Mouse (Mus musculus) forebrain, embryonic 13.5 days (tissue): ENCODE data around the gene Ank2. TPM values are rescaled to one million over a fixed set of nuclear protein-coding genes. Genes with fewer than 3 reads are reported as not detected.
A peak's percentile ranks its signal among the peaks of the same experiment; 100 is the strongest.

ENCODE experiments used
- ATAC-seq: fragments of 200-750 bp; cut with Nextera tagmentation; 2 replicates; pipeline ENCODE4 v1.8.0; 2017
- H3K27ac ChIP-seq: fragments of 300-500 bp; sonication (generic); 2 replicates; pipeline ENCODE4 v1.5.1; 2015; ENCODE audit warnings: inconsistent platforms, mild to moderate bottlenecking, moderate library complexity
- H3K27me3 ChIP-seq: fragments of 300-500 bp; sonication (generic); 2 replicates; pipeline ENCODE4 v1.6.1; 2015; ENCODE audit warnings: mild to moderate bottlenecking, inconsistent platforms
- H3K36me3 ChIP-seq: fragments of 300-500 bp; sonication (generic); 2 replicates; pipeline ENCODE4 v1.6.1; 2015; ENCODE audit warnings: mild to moderate bottlenecking, inconsistent platforms; ENCODE audit not compliant: poor library complexity, severe bottlenecking
- H3K4me1 ChIP-seq: fragments of 300-500 bp; sonication (generic); 2 replicates; pipeline ENCODE4 v1.6.1; 2015; ENCODE audit warnings: inconsistent platforms
- H3K4me2 ChIP-seq: fragments of 300-500 bp; sonication (generic); 2 replicates; pipeline ENCODE4 v1.6.1; 2015; ENCODE audit warnings: inconsistent platforms, mild to moderate bottlenecking, moderate library complexity
- H3K4me3 ChIP-seq: fragments of 300-500 bp; sonication (generic); 2 replicates; pipeline ENCODE4 v1.5.1; 2015; ENCODE audit warnings: mild to moderate bottlenecking, inconsistent platforms
- H3K9ac ChIP-seq: fragments of 300-500 bp; sonication (generic); 2 replicates; pipeline ENCODE4 v1.6.1; 2015; ENCODE audit warnings: mild to moderate bottlenecking, inconsistent platforms
- H3K9me3 ChIP-seq: fragments of 300-500 bp; sonication (generic); replicated peaks from 2 replicates; pipeline ENCODE4 v1.6.1; 2016; ENCODE audit warnings: inconsistent platforms
- WGBS: fragments of 180-500 bp; shearing (Covaris S2); methylation state at CpG from one replicate; pipeline ENCODE4 v1.1.7; 2015; 5-methylcytosine and 5-hydroxymethylcytosine counted together
- polyA plus RNA-seq: library from polyadenylated mRNA; unstranded; fragments of >200 nt; fragmentation: Nextera tagmentation; extraction: Ambion mirVana; gene quantifications from 2 replicates; pipeline ENCODE4 v1.2.1, GENCODE M21; 2015

Ank2 gene
- polyA plus RNA-seq, 1 experiment from 2014 or later: 125 TPM

GRCm38 (mm10) chr3:127474115-127474514 lies 25.0 kb downstream of the Ank2 start:
- Histone ChIP-seq H3K4me1 (no peaks in the 10 kb centered on the region), H3K4me2 (no peak overlapping the region), H3K27ac (no peak overlapping the region), H3K9me3 (no peaks in the 10 kb centered on the region), H3K4me3 (no peak overlapping the region), H3K27me3 (no peaks in the 10 kb centered on the region), H3K36me3 (no peaks in the 10 kb centered on the region), H3K9ac (no peak overlapping the region)
- 80% methylated on average over 6 of the region's 6 CpGs for WGBS
- ATAC-seq: no peak

GRCm38 (mm10) chr3:127469164-127469752 lies 29.9 kb downstream of the Ank2 start:
- Histone ChIP-seq H3K27me3 (no peaks in the 10 kb centered on the region), H3K9me3 (no peaks in the 10 kb centered on the region)
- 71% methylated on average over 4 of the region's 4 CpGs for WGBS

GRCm38 (mm10) chr3:127468569-127468968 lies 30.6 kb downstream of the Ank2 start:
- H3K27ac ChIP-seq: no peak overlapping the region
- H3K9me3 ChIP-seq: no peaks in the 10 kb centered on the region
- H3K4me3 ChIP-seq: no peak overlapping the region
- peaks cover 7% of the 10 kb centered on the region for H3K4me1 ChIP-seq
- WGBS: 94% methylated on average over 8 of the region's 8 CpGs
- H3K4me2 ChIP-seq: no peak overlapping the region
- no peak for ATAC-seq
- H3K9ac ChIP-seq: no peak overlapping the region
- H3K36me3 ChIP-seq: no peaks in the 10 kb centered on the region
- H3K27me3 ChIP-seq: no peaks in the 10 kb centered on the region

More at GRCm38 (mm10) chr3:127469164-127469752, 29.9 kb downstream of the Ank2 start:
- no peaks in the 10 kb centered on the region for H3K36me3 ChIP-seq
- H3K4me1 ChIP-seq: no peaks in the 10 kb centered on the region
- no peak overlapping the region for H3K27ac ChIP-seq
- no peak overlapping the region for H3K4me3 ChIP-seq
- H3K9ac ChIP-seq: no peak overlapping the region
- no peak for ATAC-seq
- H3K4me2 ChIP-seq: no peak overlapping the region

GRCm38 (mm10) chr3:127463816-127464480 lies 35.2 kb downstream of the Ank2 start:
- peak overlapping the region; percentile 21 for H3K4me2 ChIP-seq
- H3K27ac ChIP-seq: peak overlapping the region; percentile 26
- WGBS: 5% methylated on average over 14 of the region's 14 CpGs
- H3K4me3 ChIP-seq: no peak overlapping the region
- H3K27me3 ChIP-seq: peaks cover 8% of the 10 kb centered on the region; the same call in 1 of the 2 replicates
- no peaks in the 10 kb centered on the region for H3K9me3 ChIP-seq
- no peaks in the 10 kb centered on the region for H3K36me3 ChIP-seq
- H3K9ac ChIP-seq: no peak overlapping the region
- peak; percentile 84 for ATAC-seq
- H3K4me1 ChIP-seq: peaks cover 24% of the 10 kb centered on the region

- H3K9me3 ChIP-seq: no peaks in the 10 kb centered on the region
- H3K27me3 ChIP-seq: peaks cover 8% of the 10 kb centered on the region; the same call in 1 of the 2 replicates
- peak overlapping the region; percentile 26; the same call in 1 of the 2 replicates for H3K27ac ChIP-seq
- ATAC-seq: 0 out of 2 replicates have a peak, but pooled peaks have one; percentile 19
- no peak overlapping the region for H3K9ac ChIP-seq
- H3K4me2 ChIP-seq: peak overlapping the region; percentile 21; the same call in 1 of the 2 replicates
- no peaks in the 10 kb centered on the region for H3K36me3 ChIP-seq
- H3K4me1 ChIP-seq: peaks cover 24% of the 10 kb centered on the region
- 10% methylated on average over 9 of the region's 9 CpGs for WGBS
- H3K4me3 ChIP-seq: no peak overlapping the region
Observed at GRCm38 (mm10) chr3:127463165-127463564, 36.0 kb downstream of the Ank2 start.

- H3K27ac ChIP-seq: no peak overlapping the region
- no peak for ATAC-seq
Observed at GRCm38 (mm10) chr3:127462413-127462812, 36.7 kb downstream of the Ank2 start.

GRCm38 (mm10) chr3:127460891-127461437 lies 38.2 kb downstream of the Ank2 start:
- 62% methylated on average over 11 of the region's 11 CpGs for WGBS
- Histone ChIP-seq H3K27me3 (peaks cover 8% of the 10 kb centered on the region; the same call in 1 of the 2 replicates), H3K27ac (no peak overlapping the region), H3K36me3 (no peaks in the 10 kb centered on the region), H3K4me2 (no peak overlapping the region), H3K9me3 (no peaks in the 10 kb centered on the region), H3K4me3 (no peak overlapping the region), H3K4me1 (peaks cover 24% of the 10 kb centered on the region), H3K9ac (no peak overlapping the region)
- ATAC-seq: no peak

More at GRCm38 (mm10) chr3:127462413-127462812, 36.7 kb downstream of the Ank2 start:
- Histone ChIP-seq H3K36me3 (no peaks in the 10 kb centered on the region), H3K9ac (no peak overlapping the region), H3K9me3 (no peaks in the 10 kb centered on the region), H3K27me3 (peaks cover 8% of the 10 kb centered on the region; the same call in 1 of the 2 replicates), H3K4me1 (peaks cover 24% of the 10 kb centered on the region), H3K4me3 (no peak overlapping the region), H3K4me2 (no peak overlapping the region)
- 65% methylated on average over 6 of the region's 6 CpGs for WGBS

GRCm38 (mm10) chr3:127459858-127460257 lies 39.3 kb downstream of the Ank2 start:
- ATAC-seq: no peak
- H3K9me3 ChIP-seq: no peaks in the 10 kb centered on the region
- H3K4me2 ChIP-seq: no peak overlapping the region
- H3K27me3 ChIP-seq: peaks cover 8% of the 10 kb centered on the region; the same call in 1 of the 2 replicates
- H3K36me3 ChIP-seq: no peaks in the 10 kb centered on the region
- H3K4me3 ChIP-seq: no peak overlapping the region
- no peak overlapping the region for H3K27ac ChIP-seq
- H3K9ac ChIP-seq: no peak overlapping the region
- peaks cover 24% of the 10 kb centered on the region for H3K4me1 ChIP-seq
- WGBS: 35% methylated on average over 3 of the region's 3 CpGs

GRCm38 (mm10) chr3:127458925-127459324 lies 40.2 kb downstream of the Ank2 start:
- peaks cover 21% of the 10 kb centered on the region for H3K4me1 ChIP-seq
- H3K4me2 ChIP-seq: no peak overlapping the region
- no peak overlapping the region for H3K27ac ChIP-seq
- whole genome bisulfite sequencing: 48% methylated on average over 11 of the region's 11 CpGs
- no peak overlapping the region for H3K9ac ChIP-seq
- H3K27me3 ChIP-seq: peaks cover 8% of the 10 kb centered on the region; the same call in 1 of the 2 replicates
- H3K36me3 ChIP-seq: no peaks in the 10 kb centered on the region
- H3K4me3 ChIP-seq: no peak overlapping the region
- no peaks in the 10 kb centered on the region for H3K9me3 ChIP-seq
- ATAC-seq: no peak

GRCm38 (mm10) chr3:127458420-127458798 lies 40.7 kb downstream of the Ank2 start:
- no peaks in the 10 kb centered on the region for H3K9me3 ChIP-seq
- WGBS: 64% methylated on average over 6 of the region's 6 CpGs
- H3K27ac ChIP-seq: no peak overlapping the region
- H3K4me3 ChIP-seq: no peak overlapping the region
- no peak overlapping the region for H3K9ac ChIP-seq
- no peak for ATAC-seq
- peaks cover 18% of the 10 kb centered on the region; the same call in 1 of the 2 replicates for H3K4me1 ChIP-seq
- peaks cover 8% of the 10 kb centered on the region; the same call in 1 of the 2 replicates for H3K27me3 ChIP-seq
- no peaks in the 10 kb centered on the region for H3K36me3 ChIP-seq
- H3K4me2 ChIP-seq: no peak overlapping the region

GRCm38 (mm10) chr3:127457761-127458419 lies 41.3 kb downstream of the Ank2 start:
- H3K36me3 ChIP-seq: no peaks in the 10 kb centered on the region
- no peak overlapping the region for H3K9ac ChIP-seq
- H3K27me3 ChIP-seq: peaks cover 8% of the 10 kb centered on the region; the same call in 1 of the 2 replicates
- 47% methylated on average over 5 of the region's 5 CpGs for WGBS
- H3K27ac ChIP-seq: no peak overlapping the region
- H3K9me3 ChIP-seq: no peaks in the 10 kb centered on the region
- ATAC-seq: no peak
- no peak overlapping the region for H3K4me3 ChIP-seq
- H3K4me2 ChIP-seq: no peak overlapping the region
- H3K4me1 ChIP-seq: peaks cover 13% of the 10 kb centered on the region; the same call in 1 of the 2 replicates

- WGBS: 73% methylated on average over 4 of the region's 4 CpGs
- Histone ChIP-seq H3K9me3 (no peaks in the 10 kb centered on the region), H3K9ac (no peak overlapping the region), H3K27me3 (0 out of 2 replicates have a peak, but pooled peaks cover 3% of the 10 kb centered on the region), H3K27ac (no peak overlapping the region), H3K36me3 (no peaks in the 10 kb centered on the region), H3K4me3 (no peak overlapping the region), H3K4me2 (no peak overlapping the region), H3K4me1 (no peaks in the 10 kb centered on the region)
- ATAC-seq: no peak
Observed at GRCm38 (mm10) chr3:127453738-127454137, 45.4 kb downstream of the Ank2 start.
